21 mouse cellular contexts compared by ENCODE assay signal in the genomic region with DNA sequence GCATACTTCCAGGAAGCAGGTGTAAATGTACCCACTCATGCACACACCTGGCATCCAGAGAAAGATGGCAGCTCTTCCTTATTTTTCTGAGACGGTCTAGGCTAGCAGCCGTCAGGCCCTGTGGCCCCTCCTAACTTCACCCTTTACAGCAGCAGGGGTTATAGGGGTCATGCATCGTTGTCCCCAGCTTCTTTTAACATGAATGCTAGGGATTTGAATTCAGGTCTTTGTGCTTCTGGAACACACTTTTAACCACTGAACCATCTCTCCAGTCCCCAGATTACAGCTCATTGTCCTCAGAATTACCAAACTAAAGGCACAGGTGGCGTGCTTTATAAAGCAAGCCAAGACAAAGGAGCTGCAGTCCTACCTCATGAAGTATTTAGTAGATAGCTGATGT. TPM values are rescaled to one million over a fixed set of nuclear protein-coding genes. Genes with fewer than 3 reads are reported as not detected.
"Had no signal": no experiment of that assay in that cellular context is flagged by ENCODE, and none has a peak within 500 bp of the region (broad histone marks: within the 10 kb centered on the region; RNA-seq: fewer than 3 reads in every experiment).

No protein-coding gene starts in this region.

- H3K36me3 ChIP-seq: neural tube, embryonic 13.5 days; neural tube, embryonic 15.5 days; stomach, embryonic 15.5 days had no signal

- H3K9ac ChIP-seq: neural tube, embryonic 13.5 days; neural tube, embryonic 15.5 days; stomach, embryonic 15.5 days had no signal

- H3K27ac ChIP-seq: neural tube, embryonic 13.5 days; neural tube, embryonic 15.5 days; stomach, embryonic 15.5 days; stomach, postnatal 0 days had no signal

- H3K4me1 ChIP-seq: neural tube, embryonic 15.5 days; stomach, embryonic 15.5 days had no signal

- DNase-seq: retina, postnatal 1 day; right cerebral cortex, adult 18-20 months; right cerebral cortex, postnatal 14 days; right cerebral cortex, postnatal 25 days; right cerebral cortex, postnatal 4 days; spleen, adult 18-20 months; thymus, adult 18-20 months; thymus, adult 2 months; thymus, postnatal 14 days; thymus, postnatal 25 days; thymus, postnatal 36 days; thymus, postnatal 4 days had no signal

- H3K9me3 ChIP-seq: neural tube, embryonic 13.5 days; neural tube, embryonic 15.5 days; stomach, embryonic 15.5 days had no signal

- H3K4me2 ChIP-seq: neural tube, embryonic 13.5 days; neural tube, embryonic 15.5 days; stomach, embryonic 15.5 days had no signal

- H3K4me3 ChIP-seq: neural tube, embryonic 13.5 days; neural tube, embryonic 15.5 days; stomach, embryonic 15.5 days had no signal

- H3K27me3 ChIP-seq: neural tube, embryonic 13.5 days; neural tube, embryonic 15.5 days; stomach, embryonic 15.5 days had no signal

RNA-seq across cellular contexts. Expression of a gene that starts 12.6 kb away (rescaled TPM):
- polyA plus RNA-seq: small intestine, adult 2 months; spleen, adult 2 months; stomach, embryonic 14.5 days; stomach, embryonic 16.5 days; stomach, postnatal 0 days; thymus, adult 2 months; thymus, postnatal 0 days had no signal
